Mouse (Mus musculus): Measurements from ENCODE around the gene Wfdc12. TPM values are rescaled to one million over a fixed set of nuclear protein-coding genes. Genes with fewer than 3 reads are reported as not detected.

The Wfdc12 gene
- polyA plus RNA-seq, 1 experiment from 2014 or later = not detected

DNA sequence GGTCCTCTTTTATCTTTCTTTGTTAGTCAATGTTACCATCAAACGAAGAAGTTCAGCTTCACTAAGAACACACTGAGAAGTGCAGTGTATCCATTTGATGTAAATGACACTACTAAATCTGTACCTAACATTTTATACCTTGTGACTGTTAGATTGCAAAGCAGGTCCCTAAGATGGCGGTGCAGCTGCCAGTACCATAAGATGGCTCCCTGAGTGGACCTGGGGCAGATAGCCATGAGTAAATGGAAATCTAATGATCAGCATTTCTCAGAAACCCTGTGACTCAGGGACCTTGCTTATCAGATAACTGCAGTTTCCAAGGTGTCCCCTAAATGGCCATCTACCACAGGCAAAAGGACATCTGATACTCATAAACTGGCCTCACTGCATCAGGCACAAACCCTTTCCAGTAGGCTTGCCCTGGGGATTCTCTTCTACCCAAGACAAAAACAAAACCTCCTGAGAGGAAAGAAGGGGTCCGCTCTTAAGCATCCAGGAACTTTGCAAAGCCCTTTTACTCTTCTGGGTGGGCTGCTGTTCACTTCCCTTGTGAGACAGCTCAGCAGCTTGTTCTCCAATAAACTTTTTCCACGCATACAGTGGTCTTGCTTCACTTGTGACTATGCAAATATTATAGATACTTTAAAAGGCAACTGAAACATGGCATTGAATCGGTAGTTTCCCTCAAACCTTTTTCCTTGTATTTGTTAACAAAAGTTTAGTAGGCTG is 5.7 kb upstream of the Wfdc12 start:
- Histone ChIP-seq H3K9me3 (replicated peaks) (0 out of 2 replicates have a peak, but pooled peaks cover 4% of the 10 kb centered on the region), H3K4me2 (no peak overlapping the region), H3K36me3 (no peaks in the 10 kb centered on the region), H3K9ac (no peak overlapping the region), H3K27ac (no peak overlapping the region), H3K4me1 (no peaks in the 10 kb centered on the region), H3K4me3 (no peak overlapping the region), H3K27me3 (replicated peaks) (no peaks in the 10 kb centered on the region)
- ATAC-seq = no peak
- WGBS (ENCODE audit: insufficient replicate concordance) = 65% methylated on average over 5 of the region's 5 CpGs

- no peak overlapping the region for H3K27ac ChIP-seq
- no peak overlapping the region for H3K4me2 ChIP-seq
- WGBS (ENCODE audit: insufficient replicate concordance) = 58% methylated on average over 5 of the region's 5 CpGs
Observed at GRCm38 (mm10) chr2:164194959-164195630, 4.7 kb upstream of the Wfdc12 start.

GRCm38 (mm10) chr2:164192279-164192678 is 1.9 kb upstream of the Wfdc12 start:
- no peak overlapping the region for H3K4me2 ChIP-seq
- H3K36me3 ChIP-seq = no peaks in the 10 kb centered on the region
- ATAC-seq = no peak
- H3K27me3 ChIP-seq (replicated peaks) = no peaks in the 10 kb centered on the region; the same call in 1 of the 2 replicates
- H3K9ac ChIP-seq = no peak overlapping the region
- H3K4me1 ChIP-seq = no peaks in the 10 kb centered on the region
- H3K4me3 ChIP-seq = no peak overlapping the region
- H3K9me3 ChIP-seq (replicated peaks) = no peaks in the 10 kb centered on the region
- H3K27ac ChIP-seq = no peak overlapping the region

More at GRCm38 (mm10) chr2:164194959-164195630, 4.7 kb upstream of the Wfdc12 start:
- no peaks in the 10 kb centered on the region for H3K27me3 ChIP-seq (replicated peaks)
- no peaks in the 10 kb centered on the region for H3K4me1 ChIP-seq
- H3K9ac ChIP-seq = no peak overlapping the region
- no peak for ATAC-seq
- H3K4me3 ChIP-seq = no peak overlapping the region
- no peaks in the 10 kb centered on the region for H3K36me3 ChIP-seq
- 0 out of 2 replicates have a peak, but pooled peaks cover 4% of the 10 kb centered on the region for H3K9me3 ChIP-seq (replicated peaks)

DNA sequence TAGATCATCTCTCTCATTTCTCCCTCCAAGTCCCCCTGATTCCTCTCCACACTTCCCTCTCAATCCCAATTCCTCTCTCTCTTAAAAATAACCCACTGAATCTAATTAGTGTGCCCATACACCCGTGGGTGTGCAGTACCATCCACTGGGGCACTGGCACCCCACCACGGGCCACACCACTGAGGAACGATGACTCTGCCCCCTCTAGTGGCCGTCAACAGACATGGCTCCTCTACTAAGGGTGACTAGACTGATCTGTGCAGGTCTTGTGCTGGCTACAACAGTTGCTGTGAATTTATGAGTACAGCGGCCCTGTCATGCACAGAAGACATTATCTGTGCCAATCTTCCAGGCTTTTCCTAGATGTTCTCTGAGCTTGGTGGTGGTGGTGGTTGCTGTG is 1.7 kb downstream of the Wfdc12 start:
- Histone ChIP-seq H3K4me1 (no peaks in the 10 kb centered on the region), H3K4me3 (no peak overlapping the region), H3K27ac (no peak overlapping the region), H3K9me3 (replicated peaks) (no peaks in the 10 kb centered on the region), H3K27me3 (replicated peaks) (peaks cover 7% of the 10 kb centered on the region; the same call in 1 of the 2 replicates), H3K4me2 (no peak overlapping the region), H3K9ac (no peak overlapping the region), H3K36me3 (no peaks in the 10 kb centered on the region)
- no peak for ATAC-seq
- WGBS (ENCODE audit: insufficient replicate concordance) = 22% methylated on average over 5 of the region's 5 CpGs

- peaks cover 26% of the 10 kb centered on the region; the same call in 1 of the 2 replicates for H3K27me3 ChIP-seq (replicated peaks)
- no peaks in the 10 kb centered on the region for H3K36me3 ChIP-seq
- H3K9me3 ChIP-seq (replicated peaks) = no peaks in the 10 kb centered on the region
- WGBS (ENCODE audit: insufficient replicate concordance) = 29% methylated on average over 9 of the region's 9 CpGs
- H3K27ac ChIP-seq = no peak overlapping the region
- ATAC-seq = no peak
- no peaks in the 10 kb centered on the region for H3K4me1 ChIP-seq
- no peak overlapping the region for H3K4me3 ChIP-seq
- H3K4me2 ChIP-seq = no peak overlapping the region
- no peak overlapping the region for H3K9ac ChIP-seq
Observed at GRCm38 (mm10) chr2:164184145-164184719, 6.2 kb downstream of the Wfdc12 start.

DNA sequence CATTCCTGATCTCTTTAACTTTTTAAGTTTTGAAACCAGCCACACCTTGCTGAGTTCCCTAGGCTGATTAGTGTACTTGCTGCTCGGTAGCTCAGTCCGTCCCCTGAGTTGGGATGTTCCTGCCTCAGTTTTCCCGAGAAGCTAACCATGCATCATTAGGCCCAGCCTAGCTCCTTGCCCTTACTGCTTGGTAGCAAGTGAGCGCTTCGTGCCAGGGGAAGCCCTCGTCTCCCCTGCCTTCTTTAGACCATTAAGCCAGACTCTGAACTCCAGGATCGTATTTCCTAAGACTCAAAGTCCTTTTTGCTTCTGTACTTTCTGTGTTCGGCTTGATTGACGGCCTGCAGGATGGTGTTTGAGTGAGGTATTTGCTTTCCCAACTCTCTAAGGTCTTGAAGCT is 7.1 kb downstream of the Wfdc12 start:
- no peak for ATAC-seq
- no peaks in the 10 kb centered on the region for H3K36me3 ChIP-seq
- no peak overlapping the region for H3K27ac ChIP-seq
- 68% methylated on average over 9 of the region's 9 CpGs for WGBS (ENCODE audit: insufficient replicate concordance)
- no peak overlapping the region for H3K9ac ChIP-seq
- peaks cover 29% of the 10 kb centered on the region; the same call in 1 of the 2 replicates for H3K27me3 ChIP-seq (replicated peaks)
- H3K4me2 ChIP-seq = no peak overlapping the region
- no peaks in the 10 kb centered on the region for H3K9me3 ChIP-seq (replicated peaks)
- H3K4me1 ChIP-seq = no peaks in the 10 kb centered on the region
- H3K4me3 ChIP-seq = no peak overlapping the region

DNA sequence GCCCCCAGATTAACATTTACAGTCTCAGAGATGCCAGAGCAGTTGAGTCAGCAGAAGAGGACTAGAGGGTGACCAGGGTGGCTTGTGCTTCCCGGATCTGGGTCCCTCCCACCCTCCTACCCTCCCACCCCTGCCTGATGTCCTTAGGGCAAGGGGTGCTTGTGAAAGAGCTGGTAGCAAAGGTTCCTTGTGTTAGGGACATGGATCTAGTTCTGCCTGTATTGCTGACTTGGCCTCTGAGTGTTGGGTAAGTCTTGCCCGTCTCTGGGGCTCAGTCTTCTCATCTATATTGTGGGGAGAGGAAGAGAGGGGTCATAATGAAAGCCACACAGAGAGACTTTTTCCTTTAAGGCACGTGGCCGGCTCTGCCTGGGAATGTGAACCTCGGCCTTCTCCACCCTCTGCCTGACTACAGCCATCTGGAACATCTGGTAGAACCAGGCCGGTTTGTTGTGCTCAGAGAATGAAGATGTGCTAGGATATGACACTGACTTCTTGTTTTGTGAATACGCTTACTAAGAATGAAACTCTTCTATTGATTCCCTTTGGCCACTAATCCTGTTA is 7.6 kb downstream of the Wfdc12 start, which contains the start of gene Wfdc5:
Wfdc5 (minus strand) TSS at position 51 of the 564 bp plus-strand sequence.
- no peak for ATAC-seq
- Histone ChIP-seq H3K36me3 (no peaks in the 10 kb centered on the region), H3K27me3 (replicated peaks) (peaks cover 31% of the 10 kb centered on the region; the same call in 1 of the 2 replicates), H3K4me2 (no peak within 1 kb of the TSS), H3K9me3 (replicated peaks) (no peaks in the 10 kb centered on the region), H3K4me3 (no peak within 1 kb of the TSS), H3K27ac (no peak within 1 kb of the TSS), H3K4me1 (no peaks in the 10 kb centered on the region), H3K9ac (no peak within 1 kb of the TSS)
- WGBS (ENCODE audit: insufficient replicate concordance) = 56% methylated on average over 7 of the region's 7 CpGs

GRCm38 (mm10) chr2:164180770-164181169 is 9.6 kb downstream of the Wfdc12 start:
- Histone ChIP-seq H3K4me2 (no peak overlapping the region), H3K4me1 (no peaks in the 10 kb centered on the region)
- WGBS (ENCODE audit: insufficient replicate concordance) = 69% methylated on average over 4 of the region's 4 CpGs

GRCm38 (mm10) chr2:164180124-164180523 is 10.3 kb downstream of the Wfdc12 start:
- WGBS (ENCODE audit: insufficient replicate concordance) = 38% methylated on average over 3 of the region's 3 CpGs
- no peak overlapping the region for H3K9ac ChIP-seq
- no peak overlapping the region for H3K4me2 ChIP-seq
- no peak overlapping the region for H3K27ac ChIP-seq
- H3K36me3 ChIP-seq = no peaks in the 10 kb centered on the region
- H3K9me3 ChIP-seq (replicated peaks) = no peaks in the 10 kb centered on the region
- H3K4me1 ChIP-seq = no peaks in the 10 kb centered on the region
- H3K4me3 ChIP-seq = no peak overlapping the region
- ATAC-seq = no peak
- H3K27me3 ChIP-seq (replicated peaks) = peaks cover 28% of the 10 kb centered on the region; the same call in 1 of the 2 replicates

More at GRCm38 (mm10) chr2:164180770-164181169, 9.6 kb downstream of the Wfdc12 start:
- peaks cover 31% of the 10 kb centered on the region; the same call in 1 of the 2 replicates for H3K27me3 ChIP-seq (replicated peaks)
- H3K9ac ChIP-seq = no peak overlapping the region
- H3K36me3 ChIP-seq = no peaks in the 10 kb centered on the region
- H3K27ac ChIP-seq = no peak overlapping the region
- no peak overlapping the region for H3K4me3 ChIP-seq
- H3K9me3 ChIP-seq (replicated peaks) = no peaks in the 10 kb centered on the region
- no peak for ATAC-seq

GRCm38 (mm10) chr2:164177831-164178230 is 12.6 kb downstream of the Wfdc12 start:
- Histone ChIP-seq H3K27me3 (replicated peaks) (peaks cover 36% of the 10 kb centered on the region), H3K27ac (no peak overlapping the region), H3K4me1 (no peaks in the 10 kb centered on the region), H3K36me3 (no peaks in the 10 kb centered on the region), H3K9me3 (replicated peaks) (no peaks in the 10 kb centered on the region), H3K4me3 (no peak overlapping the region), H3K9ac (no peak overlapping the region), H3K4me2 (no peak overlapping the region)
- ATAC-seq = no peak
- 69% methylated on average over 5 of the region's 5 CpGs for WGBS (ENCODE audit: insufficient replicate concordance)

DNA sequence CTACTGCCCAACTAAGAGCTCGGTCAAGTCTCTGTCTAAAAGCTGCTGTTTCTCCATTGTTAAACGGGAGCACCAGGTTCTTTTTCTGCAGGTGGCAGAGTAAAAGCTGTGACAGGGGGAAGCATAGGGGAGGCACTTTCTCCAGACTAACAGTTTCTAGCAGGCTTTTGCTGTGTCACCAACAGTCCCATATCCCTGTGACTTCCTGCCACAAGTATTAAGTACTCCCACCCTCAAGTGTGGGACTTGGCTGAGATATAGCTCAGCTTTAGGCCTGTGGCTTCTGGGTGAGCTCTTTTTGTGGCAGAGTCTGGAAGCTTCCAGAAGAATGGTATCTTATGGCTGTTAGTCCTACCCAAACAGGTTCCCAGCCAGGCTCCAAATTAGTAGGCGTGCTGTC is 14.6 kb downstream of the Wfdc12 start:
- ATAC-seq = no peak

More for the DNA sequence above, 14.6 kb downstream of the Wfdc12 start:
- Histone ChIP-seq H3K36me3 (no peaks in the 10 kb centered on the region), H3K27me3 (replicated peaks) (peaks cover 41% of the 10 kb centered on the region), H3K9me3 (replicated peaks) (no peaks in the 10 kb centered on the region), H3K4me1 (peaks cover 5% of the 10 kb centered on the region; the same call in 1 of the 2 replicates), H3K9ac (no peak overlapping the region), H3K4me2 (no peak overlapping the region), H3K27ac (no peak overlapping the region), H3K4me3 (no peak overlapping the region)
- 64% methylated on average over 3 of the region's 3 CpGs for WGBS (ENCODE audit: insufficient replicate concordance)

Measured in liver, embryonic 12.5 days (tissue).